Mouse (Mus musculus) G1E (cell line): Measurements from ENCODE around the gene Lyrm7. TPM values are rescaled to one million over a fixed set of nuclear protein-coding genes. Genes with fewer than 3 reads are reported as not detected.
A peak's percentile ranks its signal among the peaks of the same experiment; 100 is the strongest.
"Not testable (repeated sequence)": the region's sequence is repeated elsewhere in the genome, so short reads cannot be mapped to it uniquely, and the experiment has no call there.

Experiments used
- ATAC-seq: 2 replicates; pipeline ENCODE4 v1.8.0; 2016; ENCODE audit warnings: mild to moderate bottlenecking; ENCODE audit not compliant: insufficient number of reproducible peaks, poor library complexity, low FRiP score, severe bottlenecking; ENCODE audit errors: extremely low read depth
- DNase-seq: peaks from one replicate; pipeline ENCODE4 v3.0.0; 2012; ENCODE audit warnings: low spot score
- H3K27me3 ChIP-seq: 2 replicates; pipeline ENCODE4 v1.6.1; 2012; ENCODE audit warnings: mild to moderate bottlenecking, low read length, inconsistent platforms; ENCODE audit not compliant: insufficient read depth
- H3K36me3 ChIP-seq: replicated peaks from 2 replicates; pipeline ENCODE3; 2012; ENCODE audit warnings: mild to moderate bottlenecking, inconsistent platforms
- H3K4me1 ChIP-seq: 2 replicates; pipeline ENCODE4 v1.6.1; 2012; ENCODE audit warnings: low read depth, low read length, inconsistent platforms, mixed read lengths; ENCODE audit not compliant: insufficient read depth
- H3K4me3 ChIP-seq: 2 replicates; pipeline ENCODE4 v1.5.1; 2012; ENCODE audit warnings: low read depth, mild to moderate bottlenecking, inconsistent platforms, low read length, moderate library complexity, mixed read lengths
- H3K9me3 ChIP-seq: replicated peaks from 2 replicates; pipeline ENCODE4 v1.6.1; 2012; ENCODE audit warnings: inconsistent platforms
- CTCF ChIP-seq: IDR thresholded peaks from 2 replicates; pipeline ENCODE4 v1.5.1; 2012; ENCODE audit warnings: low read depth, low read length, inconsistent platforms, mixed read lengths
- GATA1 ChIP-seq: IDR thresholded peaks from 2 replicates; pipeline ENCODE4 v1.6.1; 2012; ENCODE audit warnings: borderline replicate concordance, low read length, inconsistent platforms, mixed read lengths
- GATA2 ChIP-seq: IDR thresholded peaks from 2 replicates; pipeline ENCODE4 v1.6.1; 2012; ENCODE audit warnings: low read depth, low read length, inconsistent platforms, borderline replicate concordance
- POLR2AphosphoS5 ChIP-seq: IDR thresholded peaks from 2 replicates; pipeline ENCODE4 v1.6.1; 2012; ENCODE audit warnings: low read depth, low read length, inconsistent platforms; ENCODE audit not compliant: insufficient replicate concordance
- TAL1 ChIP-seq: conservative IDR thresholded peaks from 2 replicates; pipeline ENCODE4 v1.6.1; 2012; ENCODE audit warnings: low read depth, low read length, inconsistent platforms, mixed read lengths
- polyA plus RNA-seq: library from polyadenylated mRNA; stranded (reverse); fragments of >175 nt; gene quantifications from 2 replicates; pipeline ENCODE4 v1.2.3, GENCODE M21; 2012
- total RNA-seq, 2 experiments: library from RNA; stranded (forward) in 1 of 2; stranded (reverse) in 1 of 2; fragments of 200-1000 nt in 1 of 2; fragments of >200 nt in 1 of 2; fragmentation: Nextera tagmentation in 1 of 2; gene quantifications; 2 replicates each; pipeline ENCODE4 v1.2.3; 2014 to 2017

The Lyrm7 gene
- total and polyA plus RNA-seq, 3 experiments: 0.51 to 9.9 (median 2.5) TPM

DNA sequence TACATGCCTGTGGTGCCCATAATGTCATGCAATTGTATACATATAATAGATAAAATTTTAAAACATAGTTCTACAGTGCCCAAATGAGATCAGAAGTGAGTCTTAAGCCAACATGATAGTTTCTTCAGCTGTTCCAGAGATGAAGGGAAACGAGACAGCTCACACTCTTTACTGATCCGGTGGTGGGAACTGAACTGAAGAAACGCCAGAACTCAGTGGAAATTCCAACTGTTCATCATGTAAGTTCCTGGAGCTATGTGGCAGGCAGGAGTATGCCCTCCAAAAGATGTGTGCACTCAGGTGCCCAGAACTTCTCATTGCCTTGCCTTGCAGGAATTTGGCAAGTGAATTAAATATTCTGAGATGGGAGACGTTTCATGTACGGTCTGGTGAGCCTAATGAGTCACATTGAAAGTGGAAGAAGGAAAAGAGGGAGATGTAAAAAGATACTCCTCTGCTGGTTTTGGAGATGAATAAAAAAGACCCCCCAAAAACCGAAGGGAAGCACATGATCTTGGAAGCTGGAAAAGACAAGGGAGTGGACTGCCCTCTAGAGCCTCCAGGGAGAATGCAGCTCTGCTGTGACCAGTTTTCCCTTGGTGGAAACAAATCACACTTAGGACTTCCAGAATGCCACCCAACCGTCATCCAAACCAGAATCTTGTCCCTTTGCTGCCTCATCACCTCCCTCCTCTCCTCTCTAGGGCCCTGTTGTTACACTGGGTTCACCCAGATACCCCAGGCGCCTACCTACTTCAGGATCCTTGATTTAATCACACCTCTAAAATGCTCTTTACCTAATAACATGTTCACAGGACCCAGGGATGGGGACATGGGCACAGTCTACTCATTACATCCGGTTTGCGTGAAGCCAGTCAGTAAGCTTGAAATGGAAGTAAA, 2.2 kb upstream of the Lyrm7 start:
- Histone ChIP-seq H3K4me3 (no peak overlapping the region), H3K4me1 (peaks cover 49% of the 10 kb centered on the region), H3K36me3 (peaks cover under 1% of the 10 kb centered on the region), H3K27me3 (no peaks in the 10 kb centered on the region), H3K9me3 (no peaks in the 10 kb centered on the region)
- DNase-seq (no peak), ATAC-seq (no peak)
- TF ChIP-seq TAL1: no peak
- TF ChIP-seq CTCF: peak; percentile 68; the same call in 1 of the 2 replicates
- no peak for TF ChIP-seq GATA2
- no peak for TF ChIP-seq POLR2AphosphoS5
- no peak for TF ChIP-seq GATA1

DNA sequence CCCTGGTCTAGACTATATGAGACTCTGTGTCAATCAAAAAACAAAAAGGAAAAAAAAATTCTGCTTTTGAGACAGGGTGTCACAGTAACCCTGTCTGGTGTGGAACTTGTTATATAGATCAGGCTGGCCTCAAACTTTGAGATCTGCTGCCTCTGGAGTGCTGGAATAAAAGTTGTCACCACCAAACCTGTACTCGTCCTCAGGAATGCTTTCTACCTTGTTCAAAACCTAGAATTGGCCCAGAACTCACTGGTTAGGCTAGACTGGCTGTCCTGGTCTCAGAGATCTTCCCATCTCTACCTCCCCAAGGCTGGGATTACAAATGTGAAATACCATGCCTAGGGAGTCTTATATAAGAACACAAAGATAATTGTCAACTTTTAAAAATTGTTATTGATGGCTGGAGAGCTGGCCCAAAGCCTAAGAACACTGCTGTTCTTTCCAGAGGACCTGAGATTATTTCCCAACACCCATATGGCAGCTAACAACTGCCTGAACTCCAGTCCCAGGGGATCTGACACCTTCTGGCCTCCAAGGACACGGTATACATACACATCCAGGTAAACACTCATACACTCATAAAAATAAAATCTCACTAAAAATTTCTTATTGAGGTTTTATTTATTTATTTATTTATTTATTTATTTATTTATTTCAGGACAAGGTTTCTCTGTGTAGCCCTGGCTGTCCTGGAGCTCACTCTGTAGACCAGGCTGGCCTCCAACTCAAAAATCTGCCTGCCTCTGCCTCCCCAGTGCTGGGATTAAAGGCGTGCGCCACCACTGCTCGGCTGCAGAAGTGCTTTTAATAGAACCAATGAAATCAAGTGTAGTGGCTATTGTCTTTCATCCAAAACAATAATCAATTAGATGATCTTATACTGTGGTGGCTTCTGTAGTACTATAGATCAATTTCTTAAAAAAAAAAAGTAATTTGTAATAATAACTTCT, 1.0 kb upstream of the Lyrm7 start:
- no peak for ATAC-seq
- peaks cover 44% of the 10 kb centered on the region for H3K4me1 ChIP-seq
- peak overlapping the region; percentile 85; the same call in 1 of the 2 replicates for H3K4me3 ChIP-seq

DNA sequence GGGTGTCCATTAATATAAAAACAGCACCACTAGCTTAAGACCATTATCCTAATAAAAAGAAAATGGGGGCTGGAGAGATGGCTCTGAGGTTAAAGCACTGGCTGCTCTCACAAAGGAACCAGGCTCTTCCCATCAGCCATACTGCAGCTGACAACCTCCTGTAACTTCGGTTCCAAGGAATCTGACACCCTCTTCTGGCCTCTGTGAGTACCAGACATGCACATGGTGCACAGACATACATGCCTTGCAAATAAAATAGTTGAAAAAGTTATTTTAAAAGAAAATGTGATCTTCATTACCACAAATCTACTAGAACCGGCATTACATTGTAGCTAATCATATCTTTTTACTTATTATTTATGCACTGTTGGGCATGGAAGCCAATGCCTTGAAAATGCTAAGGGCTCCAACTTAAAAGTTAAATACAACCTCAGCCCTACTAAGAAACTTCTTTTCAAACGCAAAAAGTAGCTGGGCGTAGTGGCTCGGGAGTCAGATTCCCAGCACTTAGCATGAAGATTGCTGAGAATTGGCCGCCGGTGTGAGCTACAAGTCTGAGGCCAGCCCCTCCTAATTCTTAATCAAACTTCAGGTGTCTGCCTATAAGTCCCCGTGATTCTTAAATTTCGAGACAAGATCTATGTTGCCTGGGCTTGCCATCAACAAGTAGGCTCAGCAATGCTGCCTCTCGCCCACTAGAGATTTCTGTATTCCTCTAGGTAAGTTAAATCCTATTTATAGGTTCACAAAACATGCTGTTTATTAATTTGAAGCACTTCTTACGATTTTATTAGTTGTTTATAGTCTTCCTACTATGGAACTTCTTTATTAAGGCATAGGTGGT, 1.2 kb downstream of the Lyrm7 start:
- peak; percentile 41 for DNase-seq
- TF ChIP-seq CTCF (no peak), TAL1 (no peak)

More for the DNA sequence above, 1.0 kb upstream of the Lyrm7 start:
- H3K27me3 ChIP-seq: no peaks in the 10 kb centered on the region
- H3K36me3 ChIP-seq: peaks cover 2% of the 10 kb centered on the region
- DNase-seq: no peak
- H3K9me3 ChIP-seq: 0 out of 2 replicates have a peak, but pooled peaks cover 3% of the 10 kb centered on the region
- TF ChIP-seq GATA2 (no peak), TAL1 (no peak), POLR2AphosphoS5 (no peak), GATA1 (no peak), CTCF (no peak)

GRCm38 (mm10) chr11:54858880-54859279, 1.8 kb downstream of the Lyrm7 start:
- ATAC-seq, DNase-seq, H3K9me3 ChIP-seq, H3K27me3 ChIP-seq, H3K36me3 ChIP-seq: not testable (repeated sequence)
- Histone ChIP-seq H3K4me1 (peaks cover 29% of the 10 kb centered on the region), H3K4me3 (peak overlapping the region; percentile 54; the same call in 1 of the 2 replicates)

More for the DNA sequence above, 1.2 kb downstream of the Lyrm7 start:
- 0 out of 2 replicates have a peak, but pooled peaks cover 4% of the 10 kb centered on the region for H3K9me3 ChIP-seq
- H3K27me3 ChIP-seq: no peaks in the 10 kb centered on the region
- no peak for ATAC-seq
- H3K4me3 ChIP-seq: peak overlapping the region; percentile 85
- peaks cover 29% of the 10 kb centered on the region for H3K4me1 ChIP-seq
- H3K36me3 ChIP-seq: peaks cover 2% of the 10 kb centered on the region

DNA sequence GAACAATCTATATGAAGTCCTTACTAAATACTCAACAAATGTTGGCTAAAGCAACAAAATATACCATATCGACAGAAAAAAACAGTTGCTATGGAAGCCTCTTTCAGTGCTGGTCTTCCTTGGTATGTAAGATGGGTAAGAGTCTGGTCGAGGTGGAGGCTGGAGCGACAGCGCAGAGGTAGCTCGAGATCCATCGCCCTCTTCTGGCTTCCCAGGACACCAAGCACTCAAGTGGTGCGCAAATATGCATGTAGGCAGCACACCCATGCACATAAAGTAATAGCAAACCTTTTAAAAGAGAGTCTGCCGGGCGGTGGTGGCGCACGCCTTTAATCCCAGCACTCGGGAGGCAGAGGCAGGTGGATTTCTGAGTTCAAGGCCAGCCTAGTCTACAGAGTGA, 9.1 kb downstream of the Lyrm7 start:
- H3K4me3 ChIP-seq: no peak overlapping the region
- DNase-seq (no peak), ATAC-seq (no peak)
- H3K36me3 ChIP-seq: no peaks in the 10 kb centered on the region
- peaks cover 11% of the 10 kb centered on the region for H3K4me1 ChIP-seq
- TF ChIP-seq CTCF (no peak), GATA2 (no peak), GATA1 (no peak), POLR2AphosphoS5 (no peak), TAL1 (no peak)
- no peaks in the 10 kb centered on the region for H3K9me3 ChIP-seq
- no peaks in the 10 kb centered on the region for H3K27me3 ChIP-seq
